Mouse (Mus musculus): ENCODE results near the gene Lkaaear1.

Lkaaear1 gene

DNA sequence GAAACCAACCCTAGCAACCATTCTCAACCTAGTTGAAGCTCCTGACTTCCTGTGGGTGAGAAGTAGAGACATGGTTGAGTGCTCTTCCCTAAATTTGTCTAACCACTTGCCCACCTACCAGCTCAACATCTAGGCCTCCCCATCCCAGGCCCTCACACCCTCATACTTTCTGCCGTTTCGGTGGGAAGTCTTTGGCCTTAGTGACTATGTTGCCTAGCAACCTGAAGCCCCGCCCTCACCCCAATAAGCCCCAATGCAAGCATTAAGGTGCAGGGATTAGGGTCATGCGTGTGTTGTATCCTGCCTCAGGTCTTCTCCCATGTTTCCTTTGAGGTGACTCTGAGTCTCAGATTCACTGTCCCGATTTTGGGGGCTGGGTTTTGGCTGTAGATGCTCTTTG, at the start of gene Lkaaear1:
Gene Lkaaear1, minus strand, starts transcription at position 202 of the 400 bp plus-strand sequence.
- DNase-seq, result no peak

DNA sequence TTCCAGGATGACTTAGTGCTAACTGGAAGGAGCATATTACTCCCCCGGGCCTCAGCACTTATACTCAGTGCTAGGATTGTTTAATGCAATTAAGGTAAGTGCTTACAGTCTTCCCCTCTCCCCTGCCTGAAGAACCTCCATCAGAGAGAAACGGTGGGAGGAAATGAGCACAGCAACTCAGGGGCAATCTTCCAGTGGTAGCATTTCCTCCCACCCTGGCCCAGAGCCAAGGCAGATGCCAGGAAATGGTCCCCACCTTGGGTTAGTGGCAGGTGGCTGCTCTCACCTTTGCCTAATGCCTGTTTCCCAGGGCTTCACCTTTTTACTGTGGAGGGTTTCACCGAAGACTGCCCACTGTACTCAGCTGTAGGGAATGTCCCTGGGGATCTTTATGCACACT, 31.8 kb upstream of the Lkaaear1 start:
- DNase-seq, result no peak

DNA sequence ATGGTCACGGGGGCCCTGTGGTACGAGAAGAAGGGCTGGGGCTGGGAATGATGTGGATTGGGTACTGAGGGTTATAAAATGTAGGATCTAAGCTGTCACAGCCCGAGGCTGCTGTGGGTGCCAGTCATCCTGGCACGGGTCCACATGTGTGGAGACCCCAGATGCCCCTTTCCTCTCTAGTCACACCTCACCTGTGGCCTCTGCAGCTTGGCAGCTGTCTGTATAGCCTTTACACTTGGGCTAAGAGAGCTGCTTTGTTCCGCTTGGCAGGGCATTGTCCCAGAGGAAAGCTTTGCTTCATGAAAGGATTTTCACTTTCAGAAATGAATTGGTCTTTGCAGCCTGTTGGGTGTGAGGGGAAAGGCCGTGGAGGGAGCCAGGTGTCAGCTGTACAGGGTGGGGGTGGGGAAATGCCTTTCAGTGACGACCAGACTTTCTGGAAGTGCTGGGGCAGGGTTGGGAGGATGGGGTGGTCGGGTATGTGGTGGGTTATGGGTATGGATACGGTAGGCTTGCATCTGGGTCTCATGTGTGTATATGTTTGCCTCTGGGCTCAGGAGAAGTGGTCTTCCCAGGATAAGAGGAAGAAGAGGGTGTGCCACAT, 29.5 kb upstream of the Lkaaear1 start:
- DNase-seq, result no peak

DNA sequence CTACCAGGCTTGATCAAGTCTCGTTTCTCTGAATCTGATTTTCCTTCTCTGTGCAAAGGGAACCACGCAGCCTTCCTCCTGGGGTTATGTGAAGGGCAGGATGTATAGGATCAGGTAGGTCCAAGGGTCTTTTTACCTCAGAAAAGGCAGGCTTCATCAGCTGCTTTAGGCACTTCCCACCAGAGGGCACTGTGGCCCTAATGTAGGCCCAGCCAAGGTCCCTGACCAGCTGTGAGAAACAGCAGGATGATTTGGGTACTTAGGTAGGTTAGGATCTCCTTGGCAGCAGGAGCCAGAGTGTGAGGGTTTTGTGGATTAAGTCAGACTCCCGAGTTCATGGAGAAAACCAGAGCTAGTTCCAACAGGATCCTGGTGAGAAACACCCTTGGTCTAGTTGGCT, 24.0 kb upstream of the Lkaaear1 start:
- peak; percentile 34 for DNase-seq

DNA sequence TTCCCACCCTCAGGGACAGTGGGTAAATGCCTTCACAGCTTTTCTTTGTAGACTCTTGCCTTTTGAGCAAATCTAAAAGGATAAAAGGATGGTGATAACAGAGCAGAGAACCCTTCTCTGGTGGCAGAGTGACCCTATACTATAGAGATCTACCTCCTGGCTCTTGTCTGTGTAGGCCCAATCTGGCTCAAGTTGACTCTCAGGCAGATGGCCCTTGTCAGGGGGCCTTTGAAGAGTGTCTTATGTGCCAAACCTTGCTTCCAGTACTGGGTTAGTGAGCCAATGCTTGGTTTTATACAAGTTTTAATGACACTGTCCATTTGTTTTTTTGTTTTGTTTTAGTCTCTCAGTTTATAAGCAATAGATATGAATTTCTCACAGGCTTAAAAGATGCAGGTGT, 23.0 kb upstream of the Lkaaear1 start:
- peak; percentile 81 for DNase-seq

DNA sequence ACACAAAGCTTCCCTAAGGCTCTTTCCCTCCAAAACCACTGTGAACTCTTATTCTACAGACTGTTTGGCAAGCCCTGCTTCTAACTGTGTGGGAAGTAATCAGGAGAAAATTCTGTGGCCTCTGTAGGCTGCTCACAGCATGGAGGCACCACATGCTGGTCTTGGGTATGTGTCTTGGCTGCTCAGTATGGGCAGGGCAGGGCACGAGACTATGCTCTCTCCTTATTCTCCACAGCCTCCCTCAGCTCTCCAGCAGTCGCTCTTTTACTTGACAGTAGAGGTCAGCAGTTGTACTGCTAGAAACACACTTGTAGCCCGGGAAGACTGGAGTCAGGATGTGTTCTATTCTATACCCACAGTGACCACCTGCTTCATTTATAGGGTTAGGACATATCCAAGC, 21.8 kb upstream of the Lkaaear1 start:
- peak; percentile 66 for DNase-seq

DNA sequence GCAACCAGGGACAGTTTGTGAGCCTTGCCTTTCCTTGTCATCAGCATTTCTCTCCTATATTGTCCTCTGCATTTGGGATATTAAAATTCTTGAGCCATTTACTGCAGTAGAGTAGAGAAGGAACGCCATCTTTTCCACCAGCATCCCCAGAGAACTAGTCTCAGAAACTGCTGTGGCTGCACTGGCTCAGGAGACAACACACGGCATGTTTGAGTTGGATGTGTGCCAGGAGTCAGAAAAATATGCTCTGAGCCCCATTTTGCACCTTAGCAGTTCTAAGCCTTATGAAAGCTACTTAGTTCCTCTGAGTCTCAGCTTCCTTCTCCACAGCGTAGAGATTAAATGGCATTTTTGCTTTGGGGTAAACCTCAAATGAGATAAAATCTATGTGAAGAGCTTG, 18.7 kb upstream of the Lkaaear1 start:
- no peak for DNase-seq

DNA sequence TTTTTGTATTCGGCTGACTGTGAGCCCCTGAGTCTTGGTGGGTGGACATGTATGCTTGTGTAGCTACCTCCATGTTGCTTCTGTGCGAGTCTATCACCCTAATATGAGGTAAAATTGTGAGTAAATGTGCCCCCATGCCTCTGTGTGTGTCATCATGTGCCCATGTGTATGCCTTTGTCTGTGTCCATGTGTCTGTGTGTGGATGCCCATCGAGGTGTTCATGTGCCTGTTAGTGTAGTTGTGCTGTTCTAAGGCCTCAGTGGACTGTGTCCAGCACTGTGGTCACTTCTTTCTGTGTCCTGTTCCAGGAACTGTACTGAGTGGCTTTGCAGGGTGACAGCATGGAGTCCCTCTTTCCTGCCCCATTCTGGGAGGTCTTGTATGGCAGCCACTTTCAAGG, 17.1 kb upstream of the Lkaaear1 start:
- DNase-seq, result no peak

DNA sequence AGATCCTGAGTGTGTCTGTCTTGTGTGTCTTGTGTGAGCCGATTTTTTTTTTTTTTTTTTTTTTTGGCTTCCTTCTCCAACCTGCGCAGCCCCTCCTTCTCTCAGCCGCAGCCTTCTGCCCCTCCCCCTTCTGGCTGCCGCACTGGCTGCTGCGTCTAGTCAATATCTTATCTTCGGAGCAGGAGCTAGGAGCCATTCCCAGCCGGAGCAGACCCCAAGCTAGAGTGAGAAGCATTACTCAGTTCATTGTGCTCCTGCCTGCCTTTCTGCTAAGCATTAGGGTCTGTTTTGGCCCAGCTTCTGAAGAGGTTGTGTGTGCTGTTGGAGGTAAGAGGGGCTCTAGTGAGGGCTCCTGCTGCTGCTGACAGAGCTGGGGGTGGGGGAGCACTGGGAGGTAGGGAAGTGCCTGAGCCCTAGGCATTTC, 16.7 kb upstream of the Lkaaear1 start, which contains the start of gene Oprl1:
Gene Oprl1, plus strand, starts transcription at position 114 of the 424 bp plus-strand sequence.
- no peak for DNase-seq

DNA sequence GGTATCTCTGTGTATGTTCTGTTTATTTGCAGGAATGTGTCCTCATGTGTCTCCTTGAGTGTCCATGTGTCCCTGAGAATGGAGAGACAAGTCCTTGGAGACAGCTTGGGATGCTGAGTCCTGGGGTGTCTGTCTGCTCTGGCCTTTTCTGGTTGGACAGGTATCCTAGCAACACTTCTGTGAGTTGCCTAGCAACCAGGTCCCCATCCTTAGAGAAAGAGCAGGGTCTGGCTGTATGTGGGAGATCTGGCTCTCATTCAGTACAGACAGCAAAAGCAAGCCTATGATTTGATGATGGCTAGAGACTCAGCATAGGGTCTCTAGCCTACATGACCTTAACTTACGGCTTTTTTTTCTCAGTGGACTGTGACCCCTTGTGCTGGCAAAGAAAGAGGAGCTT, 15.5 kb upstream of the Lkaaear1 start:
- DNase-seq, result peak; percentile 61

DNA sequence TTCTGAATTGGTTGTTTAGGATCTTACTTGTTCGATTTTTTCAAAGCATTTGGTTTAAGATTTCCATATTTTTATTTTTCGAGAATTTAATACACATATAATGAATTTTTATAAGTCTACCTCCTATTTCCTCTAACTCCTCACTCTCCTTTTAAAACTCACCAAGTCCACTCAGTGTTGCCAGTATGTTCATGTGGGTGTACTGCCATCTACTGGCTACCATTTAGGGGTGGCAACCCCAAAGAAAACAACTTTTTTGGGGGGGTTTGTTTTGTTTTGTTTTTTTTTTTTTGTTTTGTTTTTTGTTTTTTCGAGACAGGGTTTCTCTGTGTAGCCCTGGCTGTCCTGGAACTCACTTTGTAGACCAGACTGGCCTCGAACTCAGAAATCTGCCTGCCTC, 8.4 kb upstream of the Lkaaear1 start:
- no peak for DNase-seq

DNA sequence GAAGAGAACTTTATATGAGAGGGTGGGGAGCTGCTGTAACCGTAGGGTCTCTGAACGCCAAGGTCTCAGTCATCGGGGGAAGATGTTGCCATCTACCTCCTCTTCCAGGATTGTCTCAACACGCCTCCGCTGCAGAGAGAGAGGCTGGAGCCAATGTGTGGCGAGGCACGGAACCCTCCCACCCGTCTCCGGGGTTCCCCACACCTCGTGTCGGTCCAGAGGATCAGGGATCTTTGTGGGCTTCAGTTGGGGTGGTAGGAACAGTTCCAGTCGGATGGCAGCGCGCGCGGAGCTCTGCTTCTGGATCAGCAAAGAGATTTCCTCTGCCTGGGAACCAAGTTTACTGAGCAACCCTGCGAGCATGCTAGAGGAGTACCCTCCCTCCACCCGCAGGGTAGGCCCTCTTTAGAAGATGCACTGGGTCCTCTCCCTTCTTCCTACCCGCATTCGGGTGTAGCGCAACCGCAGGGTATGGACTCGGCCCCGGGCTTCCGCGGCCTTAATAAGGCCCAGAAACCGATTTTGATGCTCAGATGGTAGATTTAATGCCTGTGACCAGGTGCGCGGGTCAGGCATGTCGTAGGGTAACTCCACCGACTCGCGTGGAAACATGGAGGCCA, 1.3 kb downstream of the Lkaaear1 start:
- no peak for DNase-seq

DNA sequence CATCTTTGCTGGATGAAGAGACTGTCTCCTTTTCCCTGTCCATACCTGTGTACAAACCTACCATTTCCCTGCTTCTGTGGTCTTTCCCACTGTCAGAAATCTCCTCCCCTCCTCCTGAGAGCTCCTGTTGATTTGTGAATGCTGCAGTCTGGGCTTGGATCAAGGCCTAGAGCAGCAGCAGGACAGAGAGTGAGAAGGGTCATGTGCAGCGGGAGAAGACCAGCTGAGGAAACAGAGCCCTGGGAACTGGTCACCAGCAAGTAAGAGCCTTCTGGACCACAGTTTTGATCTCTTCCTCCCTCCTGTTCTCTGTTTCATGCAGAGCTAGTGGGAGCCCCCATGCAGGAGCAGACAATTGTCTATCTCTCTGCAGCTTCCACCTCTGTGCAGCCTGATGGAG, 2.5 kb downstream of the Lkaaear1 start:
- no peak for DNase-seq

DNA sequence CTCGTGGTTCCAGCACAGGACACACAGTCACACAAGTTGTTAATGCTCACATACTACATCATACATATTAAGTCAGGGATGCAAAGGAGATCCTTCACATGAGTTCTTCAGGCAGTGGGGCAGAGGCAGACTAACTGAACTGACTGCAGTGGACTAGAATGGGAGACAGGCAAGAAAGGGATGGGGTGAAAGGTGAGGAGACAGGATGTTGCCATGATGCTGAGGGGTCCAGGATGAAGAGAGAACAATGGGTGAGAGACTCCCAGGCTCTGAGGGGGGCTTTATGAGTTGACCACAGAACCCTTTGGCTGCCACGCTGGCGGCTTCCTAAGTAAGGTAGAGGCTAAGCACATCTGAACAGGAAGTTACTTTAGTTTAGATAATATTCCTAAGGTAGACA, 3.7 kb downstream of the Lkaaear1 start:
- no peak for DNase-seq

DNA sequence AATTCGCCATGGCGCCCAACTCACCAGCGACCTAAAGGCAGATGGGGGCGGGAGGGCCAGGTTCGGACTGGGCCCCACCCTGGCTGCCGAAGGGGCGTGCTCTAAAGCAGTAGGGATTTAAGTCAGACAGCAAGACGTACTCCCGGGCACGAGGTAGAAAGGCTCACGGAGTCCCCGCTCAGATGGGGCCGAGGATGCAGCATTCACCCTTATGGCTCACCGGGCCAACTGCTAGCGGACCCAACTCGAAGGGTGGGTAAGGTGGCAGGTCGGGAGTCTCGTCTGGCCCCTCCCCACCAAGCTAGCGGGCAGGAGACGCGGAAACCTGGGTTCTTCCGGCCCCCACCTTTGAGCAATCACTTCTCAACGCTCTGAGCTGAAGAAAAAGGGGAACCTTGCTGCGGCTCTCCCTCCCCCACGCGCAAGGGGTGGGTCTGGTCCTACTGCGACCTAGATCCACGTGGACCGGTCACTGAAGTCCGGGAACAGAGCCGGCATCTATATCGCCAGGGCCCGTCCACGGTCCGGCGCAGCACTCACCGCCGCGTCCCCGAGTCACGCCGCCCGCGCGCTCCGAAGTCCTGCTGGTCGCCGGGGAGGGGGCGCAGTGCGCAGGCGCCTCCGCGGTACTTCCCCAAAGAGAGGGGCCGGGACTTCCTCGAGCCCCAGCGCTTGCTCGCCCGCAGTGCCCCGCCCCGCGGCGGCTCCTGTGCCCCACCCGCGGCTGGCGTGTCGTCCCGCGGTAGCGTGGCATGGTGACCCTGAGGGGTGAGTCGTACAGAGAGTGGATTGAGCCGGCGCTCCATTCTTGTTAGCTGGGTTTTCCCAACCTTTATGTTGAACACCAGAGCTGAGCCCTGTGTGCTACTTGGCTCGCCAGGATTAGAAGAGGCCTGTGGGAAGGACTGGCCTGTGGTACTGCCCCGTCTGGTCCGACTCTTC, 4.6 kb downstream of the Lkaaear1 start, which contains the start of gene Rgs19:
Gene Rgs19, minus strand, starts transcription at position 639 of the 942 bp plus-strand sequence.
- DNase-seq, result peak; percentile 78

DNA sequence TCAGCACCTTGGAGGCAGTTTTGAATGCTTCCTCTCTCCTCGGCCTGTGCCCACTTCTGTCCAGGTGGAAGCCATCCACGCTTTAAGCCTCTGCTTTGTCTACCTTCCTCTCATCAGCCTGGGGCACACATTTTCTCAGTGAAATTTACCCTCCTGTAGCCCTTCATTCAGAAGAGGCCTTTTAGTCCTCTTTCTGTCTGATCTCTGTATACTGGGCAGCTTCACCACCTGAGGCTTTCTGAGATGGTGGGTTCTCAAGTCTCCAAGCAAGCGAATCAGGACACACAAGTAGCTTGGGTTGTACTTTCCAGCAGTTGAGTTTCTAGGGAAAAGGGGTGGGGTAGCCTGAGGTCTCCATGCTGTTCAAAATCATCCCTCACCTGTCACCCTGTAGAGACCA, 5.9 kb downstream of the Lkaaear1 start:
- DNase-seq, result no peak

DNA sequence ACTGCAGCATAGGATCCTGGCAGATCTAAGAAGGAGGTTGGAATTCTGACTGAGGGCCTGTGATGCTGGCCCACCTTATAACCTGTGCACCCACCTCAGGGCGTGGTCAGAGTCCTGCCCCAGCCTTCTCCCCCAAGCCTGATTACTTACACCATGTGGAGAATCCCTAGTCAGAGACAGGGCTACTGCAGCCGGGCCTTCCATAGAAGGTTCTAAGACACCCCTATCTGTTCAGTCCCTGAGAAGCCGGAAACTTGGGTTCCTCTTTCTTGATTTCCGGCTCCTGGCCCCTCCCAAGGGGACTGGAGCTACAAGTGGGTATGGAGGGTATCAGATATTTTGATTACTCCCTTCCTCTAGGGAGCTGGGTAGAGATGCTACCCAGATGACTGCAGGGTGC, 6.7 kb downstream of the Lkaaear1 start:
- no peak for DNase-seq

DNA sequence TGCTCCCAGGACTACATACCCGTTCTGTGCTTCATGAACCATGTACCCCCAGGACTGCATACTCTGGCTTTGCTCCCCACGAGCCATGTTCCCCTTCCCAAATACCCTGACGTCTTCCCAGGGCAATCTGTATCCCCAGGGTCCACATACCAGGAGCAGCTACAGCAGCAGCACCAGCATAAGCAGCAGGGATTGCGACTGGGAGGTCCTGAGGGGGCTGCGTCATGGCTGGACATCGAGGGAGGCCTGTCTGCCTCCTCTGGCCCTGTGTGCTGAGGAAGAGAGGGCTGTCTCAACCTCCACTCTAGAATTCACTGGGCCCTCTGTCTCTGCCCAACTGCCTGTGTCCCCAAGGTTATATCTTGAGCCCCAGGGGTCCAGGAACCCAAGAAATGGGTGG, 7.2 kb downstream of the Lkaaear1 start:
- DNase-seq, result no peak

DNA sequence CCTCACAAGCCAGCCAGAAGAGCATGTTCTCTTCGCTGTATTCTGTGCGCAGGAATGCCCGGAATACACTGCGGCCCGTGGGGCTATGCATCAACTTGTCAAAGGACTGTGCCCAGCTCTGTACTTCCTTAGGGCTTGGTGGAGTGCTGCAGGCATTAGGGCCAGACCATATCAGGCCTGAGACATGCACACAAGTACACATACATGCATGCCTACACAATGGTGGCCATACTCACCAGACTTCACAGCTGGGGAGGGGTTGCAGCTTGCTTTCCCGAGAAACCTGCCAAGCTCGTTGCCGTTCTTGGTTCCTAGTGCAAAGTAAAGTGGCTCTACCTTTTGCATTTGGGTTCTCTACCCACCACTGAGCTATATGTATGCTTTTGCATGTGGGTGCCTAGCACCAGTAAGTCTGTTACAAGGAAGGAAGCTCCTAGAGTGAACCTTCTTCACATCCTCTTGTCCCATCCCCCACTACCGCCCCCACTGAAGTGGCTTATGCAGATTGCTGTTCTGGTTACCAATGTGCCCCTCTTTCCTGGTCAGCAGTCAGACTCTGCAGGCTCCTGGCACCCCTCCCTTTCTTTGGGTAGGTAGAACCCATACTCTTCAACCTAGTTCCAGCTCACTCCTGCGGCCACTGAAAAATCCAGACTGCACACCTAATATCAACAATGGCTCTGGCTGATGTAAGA, 8.6 kb downstream of the Lkaaear1 start:
- no peak for DNase-seq

DNA sequence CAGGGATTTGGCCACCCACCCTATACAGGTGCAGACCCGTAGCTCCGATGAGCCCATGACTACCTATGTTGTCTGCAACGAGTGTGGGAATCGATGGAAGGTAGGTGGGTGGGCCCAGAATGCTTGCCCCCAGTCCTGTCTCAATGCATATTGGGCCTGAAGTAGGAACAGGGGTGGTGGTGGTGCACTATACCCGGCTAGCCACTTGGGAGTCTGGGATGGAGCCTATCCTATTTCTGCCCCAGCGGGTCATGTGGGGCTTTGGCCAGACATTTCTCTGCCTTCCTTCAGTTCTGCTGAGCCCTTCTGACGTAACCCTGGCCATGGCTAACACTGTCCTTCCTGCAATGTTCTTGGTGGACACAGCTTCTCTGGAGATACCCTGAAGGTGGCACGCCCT, 10.7 kb downstream of the Lkaaear1 start:
- no peak for DNase-seq

DNA sequence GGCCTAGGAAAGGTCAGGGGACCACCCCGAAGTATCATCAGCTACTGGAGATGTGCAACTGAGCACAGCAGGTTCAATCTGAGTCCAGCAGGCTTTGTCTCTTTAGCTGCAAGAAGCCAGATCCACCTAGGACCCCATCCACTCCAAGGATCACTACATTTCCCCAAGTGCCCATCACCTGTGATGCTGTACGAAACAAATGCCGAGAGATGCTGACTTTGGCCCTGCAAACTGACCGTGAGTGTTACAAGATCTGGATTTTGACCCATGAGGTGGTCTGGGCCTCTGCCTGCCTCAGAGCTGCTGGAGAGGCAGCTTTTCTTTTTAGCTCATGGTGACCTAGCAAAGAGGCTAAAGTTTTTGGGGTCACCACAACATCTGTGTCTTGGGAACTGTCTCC, 12.6 kb downstream of the Lkaaear1 start:
- no peak for DNase-seq

DNA sequence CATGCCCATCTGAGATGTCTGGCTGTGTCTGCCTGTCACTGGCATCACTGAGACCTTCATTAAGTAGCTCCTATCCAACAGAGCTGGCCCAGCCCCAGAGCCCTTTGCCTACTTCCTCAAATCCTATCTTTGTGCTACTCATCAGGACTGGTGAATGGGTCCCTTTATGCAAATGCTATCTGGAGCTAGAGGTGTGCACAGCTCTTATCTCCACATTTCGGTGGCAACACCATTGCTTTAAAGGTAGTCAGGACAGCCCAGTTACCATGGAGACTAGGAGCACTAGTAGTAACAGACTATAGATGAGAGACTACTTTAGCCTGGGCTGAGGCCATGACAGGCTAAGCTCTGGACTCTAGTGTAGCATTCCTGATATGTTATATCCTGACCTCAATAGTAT, 13.5 kb downstream of the Lkaaear1 start:
- no peak for DNase-seq

DNA sequence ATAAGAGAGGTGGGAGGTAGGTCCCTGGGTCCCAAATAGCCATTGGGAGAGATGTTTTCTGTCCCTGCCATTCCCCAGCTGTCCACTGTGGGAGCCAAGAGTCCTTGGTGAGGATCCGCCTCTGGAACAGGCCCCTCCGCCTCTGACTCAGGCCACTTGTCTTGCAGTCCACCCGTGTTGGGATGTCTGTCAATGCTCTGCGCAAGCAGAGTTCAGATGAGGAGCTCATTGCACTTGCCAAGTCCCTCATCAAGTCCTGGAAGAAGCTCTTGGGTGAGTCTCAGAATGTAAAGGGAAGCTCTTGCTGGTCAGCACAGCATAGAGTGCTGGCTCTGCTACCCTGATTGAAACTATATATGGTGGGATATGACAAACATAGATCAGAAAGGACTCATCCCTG, 14.9 kb downstream of the Lkaaear1 start:
- no peak for DNase-seq
